Mouse (Mus musculus): Measurements from ENCODE around the gene Batf2.

DNA sequence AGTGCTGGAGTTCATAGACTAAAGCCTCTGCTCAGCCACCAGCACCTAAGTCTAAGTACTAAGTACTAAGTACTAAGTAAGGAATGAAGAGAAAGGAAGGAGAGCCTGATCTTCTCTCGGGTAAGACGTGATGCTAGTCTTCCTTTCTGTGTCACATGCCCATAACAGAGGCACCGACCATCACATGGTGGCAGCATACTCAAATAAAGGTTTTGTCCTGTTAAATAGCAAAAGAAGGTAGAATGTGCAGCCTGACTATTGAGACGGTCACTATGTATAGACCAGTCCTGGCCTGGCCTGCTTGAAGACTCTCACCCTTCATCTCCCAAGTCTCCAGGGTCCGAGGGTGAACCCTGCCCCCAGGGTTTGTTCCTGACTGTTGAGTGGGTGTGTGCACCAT, 4.1 kb downstream of the Batf2 start:
- TF ChIP-seq MAX (IDR thresholded peaks at IDR 0.05; ENCODE audit: low read length) (peak; percentile 36; the same call in 1 of the 2 replicates), POLR2A (IDR thresholded peaks at IDR 0.05; ENCODE audit: low read depth, low read length) (no peak), EP300 (IDR thresholded peaks at IDR 0.05; ENCODE audit: low read length) (no peak), CTCF (conservative IDR thresholded peaks at IDR 0.05 in 1 of 2, IDR thresholded peaks at IDR 0.05 in 1 of 2; ENCODE audit: low read depth in 2 of 2, low read length in 2 of 2) (peak in 1 of 2 experiments; percentile 55; a peak in 2 of 4 replicates), TCF12 (IDR thresholded peaks at IDR 0.05; ENCODE audit: low read depth, low read length) (no peak), JUND (conservative IDR thresholded peaks at IDR 0.05; ENCODE audit: low read depth, low read length) (no peak), USF2 (conservative IDR thresholded peaks at IDR 0.05; ENCODE audit: low read depth, low read length) (no peak), TBP (conservative IDR thresholded peaks at IDR 0.05; ENCODE audit: low read depth, low read length) (no peak), ZKSCAN1 (IDR thresholded peaks at IDR 0.05; ENCODE audit: borderline replicate concordance, low read depth, low read length) (no peak), KAT2A (IDR thresholded peaks at IDR 0.05; ENCODE audit: insufficient replicate concordance, low read length) (no peak), RCOR1 (conservative IDR thresholded peaks at IDR 0.05; ENCODE audit: low read depth, low read length) (no peak), ZMIZ1 (IDR thresholded peaks at IDR 0.05; ENCODE audit: low read depth, low read length) (no peak), MAFK (IDR thresholded peaks at IDR 0.05; ENCODE audit: insufficient replicate concordance, low read length) (no peak), MEF2A (IDR thresholded peaks at IDR 0.05; ENCODE audit: borderline replicate concordance, low read depth, low read length) (no peak)
